Mouse (Mus musculus) cerebellum, postnatal 14 days (tissue): ENCODE measurements around the gene Ccl3.

Source experiments
- DNase-seq, 2 experiments: peaks; one replicate each; pipeline ENCODE4 v3.0.0; 2021; ENCODE audit warnings: mixed read lengths in 2 of 2

The Ccl3 gene

DNA sequence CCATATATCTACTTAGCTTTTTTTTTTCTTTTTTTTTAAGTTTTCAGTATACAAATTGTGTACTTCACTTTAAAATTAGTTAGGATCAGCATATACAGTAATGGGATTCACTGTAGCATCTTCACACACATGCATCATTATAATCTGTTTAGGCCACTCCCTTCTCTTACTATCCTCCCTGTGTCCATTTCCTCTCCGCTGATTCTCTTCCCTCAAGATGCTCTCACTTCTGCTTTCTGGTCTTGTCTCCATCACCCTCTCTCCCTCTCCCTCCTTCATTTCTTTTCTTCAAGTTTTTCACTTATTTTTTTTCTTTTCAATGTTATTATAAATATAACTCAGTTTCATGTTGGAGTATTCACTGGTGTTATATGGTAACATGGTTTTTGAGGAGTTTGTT, 30.1 kb downstream of the Ccl3 start:
- DNase-seq = no peak

GRCm38 (mm10) chr11:83618238-83618637, 30.9 kb downstream of the Ccl3 start:
- no peak for DNase-seq

DNA sequence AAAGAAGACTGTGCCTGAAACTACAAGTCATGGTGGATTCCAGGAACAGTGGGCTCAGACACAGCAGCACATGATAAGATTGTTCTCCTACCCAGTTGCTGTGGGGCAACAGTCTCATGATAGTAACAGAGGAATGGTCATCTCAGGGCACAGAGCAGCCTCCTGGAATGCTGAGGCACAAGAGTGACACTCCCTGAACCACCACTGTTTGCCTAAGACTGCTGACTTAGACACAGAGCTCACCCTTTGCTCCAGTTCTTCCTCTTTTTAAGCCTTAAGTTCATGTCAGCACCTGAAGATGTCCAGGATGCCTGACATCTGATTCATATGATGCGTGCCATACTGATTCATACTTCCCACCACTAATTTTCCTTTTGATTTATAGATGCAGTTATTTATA, 32.6 kb downstream of the Ccl3 start:
- DNase-seq = no peak

DNA sequence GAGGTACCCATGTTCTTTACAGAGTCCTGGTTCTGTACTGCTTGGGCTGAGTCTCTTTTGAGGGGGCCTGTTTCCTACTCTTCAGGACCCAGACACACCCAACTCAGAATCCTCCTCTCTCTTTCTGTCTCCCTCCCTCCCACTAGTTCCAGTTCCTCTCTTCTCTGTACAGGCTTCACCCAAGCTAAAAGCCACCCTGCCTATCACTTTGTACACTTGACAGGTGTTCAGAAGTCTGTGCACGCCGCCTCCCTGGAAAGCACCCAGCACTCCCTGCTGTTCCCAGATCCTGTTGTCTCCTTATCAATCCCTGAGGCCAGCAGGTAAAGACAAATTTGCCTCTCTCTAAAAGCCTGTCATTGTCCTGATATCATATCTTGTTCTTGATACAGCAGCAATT, 38.3 kb downstream of the Ccl3 start:
- peak; percentile 10 to 15 for DNase-seq

DNA sequence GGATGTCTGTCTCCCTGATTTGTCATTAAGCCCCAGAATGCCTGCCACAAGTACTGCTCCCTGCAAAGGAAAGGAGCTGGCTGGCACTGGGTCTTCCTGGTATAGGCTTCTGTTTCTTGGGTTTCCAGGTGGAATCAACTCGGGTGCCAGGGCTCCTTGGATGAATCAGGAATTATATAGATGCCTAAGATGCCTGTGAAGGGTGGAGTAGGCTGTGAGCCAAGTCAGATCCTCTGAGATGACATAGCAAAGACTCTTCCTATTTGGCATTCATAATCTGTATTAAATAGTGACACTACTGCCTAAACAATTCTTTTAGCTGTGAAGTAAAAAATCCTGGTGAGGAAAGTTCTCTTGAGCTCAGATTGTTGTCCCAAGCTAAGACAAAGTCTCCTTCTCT, 42.8 kb downstream of the Ccl3 start:
- no peak for DNase-seq

GRCm38 (mm10) chr11:83605535-83605934, 43.6 kb downstream of the Ccl3 start:
- no peak for DNase-seq

DNA sequence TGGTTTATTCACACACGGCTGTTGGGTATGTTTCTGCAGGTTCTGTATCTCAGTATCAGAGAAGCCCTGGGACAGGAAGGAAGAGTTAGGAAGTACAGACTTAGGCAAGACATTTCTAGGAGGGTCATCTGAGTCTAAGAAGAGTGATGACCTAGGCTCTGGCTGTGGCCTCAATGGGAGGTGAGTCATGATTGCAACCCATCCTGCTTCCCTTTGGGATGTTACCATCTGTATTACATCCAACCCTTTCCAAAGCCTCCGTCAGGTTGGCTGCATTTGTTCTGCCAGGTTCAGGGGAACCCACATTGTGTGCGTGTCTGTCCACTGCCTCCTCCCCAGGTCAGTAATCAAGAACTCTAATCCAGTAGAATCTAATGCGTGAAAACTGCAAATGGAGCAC, 44.5 kb downstream of the Ccl3 start:
- no peak for DNase-seq

GRCm38 (mm10) chr11:83603399-83603798, 45.8 kb downstream of the Ccl3 start:
- DNase-seq = no peak

GRCm38 (mm10) chr11:83600576-83600975, 48.6 kb downstream of the Ccl3 start:
- no peak for DNase-seq

DNA sequence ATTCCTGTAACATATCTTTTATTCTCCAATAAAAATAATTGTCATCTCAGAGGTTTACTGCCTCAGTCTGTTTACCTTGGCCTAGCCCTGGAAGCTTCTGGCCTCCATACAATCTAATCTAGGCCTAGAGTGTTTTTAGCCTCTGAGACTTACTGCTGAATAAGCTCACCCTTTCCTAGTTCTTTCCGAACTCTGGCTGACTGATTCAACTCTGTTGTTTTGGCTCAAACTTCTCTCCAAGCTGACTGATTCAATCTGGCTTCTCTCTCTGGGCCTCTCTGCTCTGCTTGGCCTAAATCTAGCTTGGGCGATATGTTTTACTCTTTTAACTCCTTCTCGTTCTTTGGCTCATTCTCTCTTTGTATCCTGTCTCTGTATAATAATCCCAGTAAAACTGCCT, 50.2 kb downstream of the Ccl3 start:
- DNase-seq = no peak

- no peak for DNase-seq
Measured at GRCm38 (mm10) chr11:83598207-83598837, 50.8 kb downstream of the Ccl3 start.
